Mouse (Mus musculus): ENCODE data around the gene Ank3. TPM values are rescaled to one million over a fixed set of nuclear protein-coding genes. Genes with fewer than 3 reads are reported as not detected.
A peak's percentile ranks its signal among the peaks of the same experiment; 100 is the strongest.

The Ank3 gene
- total and polyA plus RNA-seq, 3 experiments = 3.2 to 6.7 TPM; not detected in 1

GRCm38 (mm10) chr10:69654866-69655633 lies 256.5 kb downstream of the Ank3 start:
- DNase-seq (ENCODE audit: low read depth, low spot score) = peak; percentile 41
- no peaks in the 10 kb centered on the region for H3K9me3 ChIP-seq (replicated peaks; ENCODE audit: insufficient read depth, low read length)

GRCm38 (mm10) chr10:69656321-69656720 lies 257.7 kb downstream of the Ank3 start:
- no peaks in the 10 kb centered on the region for H3K4me1 ChIP-seq (ENCODE audit: control insufficient read depth in 1 of 2, insufficient read depth in 2 of 2, low read length in 2 of 2)
- peak; percentile 43 for DNase-seq (ENCODE audit: low read depth, low spot score)
- no peaks in the 10 kb centered on the region for H3K36me3 ChIP-seq (ENCODE audit: control insufficient read depth in 1 of 2, insufficient read depth in 2 of 2, low read length in 2 of 2)
- no peak overlapping the region for H3K27ac ChIP-seq (ENCODE audit: control insufficient read depth, low read depth, low read length)
- no peaks in the 10 kb centered on the region for H3K79me2 ChIP-seq (ENCODE audit: control insufficient read depth, insufficient read depth, low read length, poor library complexity)
- H3K27me3 ChIP-seq (ENCODE audit: control insufficient read depth in 1 of 2, insufficient read depth in 2 of 2, low read length in 2 of 2) = no peaks in the 10 kb centered on the region
- no peak overlapping the region for H3K9ac ChIP-seq (ENCODE audit: control insufficient read depth, low read depth, low read length, poor library complexity, severe bottlenecking)
- TF ChIP-seq SMC3 (IDR thresholded peaks at IDR 0.05; ENCODE audit: low read depth, low read length) (peak; percentile 57), CTCF (IDR thresholded peaks at IDR 0.05 in 2 of 3, conservative IDR thresholded peaks at IDR 0.05 in 1 of 3; ENCODE audit: control insufficient read depth in 1 of 3, insufficient read depth in 1 of 3, low read depth in 2 of 3, low read length in 3 of 3, poor library complexity in 1 of 3, severe bottlenecking in 1 of 3) (peak; percentile 65 to 76 (median 72)), E2F4 (IDR thresholded peaks at IDR 0.05; ENCODE audit: borderline replicate concordance, low read depth, low read length) (no peak), RAD21 (IDR thresholded peaks at IDR 0.05; ENCODE audit: low read depth, low read length) (0 out of 2 replicates have a peak, but pooled peaks have one; percentile 9)
- H3K9me3 ChIP-seq (replicated peaks; ENCODE audit: insufficient read depth, low read length) = no peaks in the 10 kb centered on the region
- no peak overlapping the region for H3K4me3 ChIP-seq (ENCODE audit: control insufficient read depth in 1 of 2, insufficient read depth in 1 of 2, low read depth in 2 of 2, low read length in 2 of 2)

More at GRCm38 (mm10) chr10:69654866-69655633, 256.5 kb downstream of the Ank3 start:
- no peaks in the 10 kb centered on the region for H3K4me1 ChIP-seq (ENCODE audit: control insufficient read depth in 1 of 2, insufficient read depth in 2 of 2, low read length in 2 of 2)
- no peaks in the 10 kb centered on the region for H3K36me3 ChIP-seq (ENCODE audit: control insufficient read depth in 1 of 2, insufficient read depth in 2 of 2, low read length in 2 of 2)
- no peak overlapping the region for H3K4me3 ChIP-seq (ENCODE audit: control insufficient read depth in 1 of 2, insufficient read depth in 1 of 2, low read depth in 2 of 2, low read length in 2 of 2)
- no peaks in the 10 kb centered on the region for H3K79me2 ChIP-seq (ENCODE audit: control insufficient read depth, insufficient read depth, low read length, poor library complexity)
- H3K27ac ChIP-seq (ENCODE audit: control insufficient read depth, low read depth, low read length) = no peak overlapping the region
- TF ChIP-seq CTCF (IDR thresholded peaks at IDR 0.05 in 2 of 3, conservative IDR thresholded peaks at IDR 0.05 in 1 of 3; ENCODE audit: control insufficient read depth in 1 of 3, insufficient read depth in 1 of 3, low read depth in 2 of 3, low read length in 3 of 3, poor library complexity in 1 of 3, severe bottlenecking in 1 of 3) (peak; percentile 6 to 76 (median 61); a peak in 4 of 6 replicates), SMC3 (IDR thresholded peaks at IDR 0.05; ENCODE audit: low read depth, low read length) (peak; percentile 65), GABPA (IDR thresholded peaks at IDR 0.05; ENCODE audit: low read depth, low read length) (no peak), RAD21 (IDR thresholded peaks at IDR 0.05; ENCODE audit: low read depth, low read length) (peak; percentile 73), HCFC1 (IDR thresholded peaks at IDR 0.05; ENCODE audit: low read depth, low read length) (no peak), MAZ (IDR thresholded peaks at IDR 0.05; ENCODE audit: low read depth, low read length) (no peak), TBP (IDR thresholded peaks at IDR 0.05; ENCODE audit: low read depth, low read length) (no peak), MYB (IDR thresholded peaks at IDR 0.05; ENCODE audit: low read depth, low read length) (no peak), JUND (IDR thresholded peaks at IDR 0.05; ENCODE audit: low read depth, low read length) (no peak), POLR2A (IDR thresholded peaks at IDR 0.05; ENCODE audit: control insufficient read depth in 1 of 2, insufficient read depth in 1 of 2, low read depth in 1 of 2, low read length in 2 of 2, poor library complexity in 1 of 2) (no peak), ZC3H11A (IDR thresholded peaks at IDR 0.05; ENCODE audit: low read depth, low read length) (peak; percentile 48)
- H3K27me3 ChIP-seq (ENCODE audit: control insufficient read depth in 1 of 2, insufficient read depth in 2 of 2, low read length in 2 of 2) = no peaks in the 10 kb centered on the region
- H3K9ac ChIP-seq (ENCODE audit: control insufficient read depth, low read depth, low read length, poor library complexity, severe bottlenecking) = no peak overlapping the region

DNA sequence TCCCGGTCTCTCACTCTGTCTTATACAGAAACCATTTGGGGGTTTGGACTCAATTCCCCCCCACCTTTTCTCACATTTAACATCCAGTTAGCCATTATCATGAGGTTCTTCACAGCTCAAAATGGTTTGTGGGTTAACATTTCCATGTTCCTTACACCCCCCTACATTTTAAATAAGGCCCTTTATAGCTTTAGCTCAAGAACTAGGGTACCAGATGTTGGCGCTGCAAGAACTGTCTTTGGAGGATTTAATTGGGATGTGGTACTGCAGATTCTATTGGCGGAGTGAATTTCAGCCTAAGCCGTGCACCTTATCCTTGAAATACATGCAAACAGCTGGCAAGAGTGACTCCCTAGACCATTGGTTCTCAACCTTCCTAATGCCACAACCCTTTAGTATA lies 261.2 kb downstream of the Ank3 start:
- Histone ChIP-seq H3K4me1 (ENCODE audit: control insufficient read depth in 1 of 2, insufficient read depth in 2 of 2, low read length in 2 of 2) (no peaks in the 10 kb centered on the region), H3K27ac (ENCODE audit: control insufficient read depth, low read depth, low read length) (no peak overlapping the region), H3K36me3 (ENCODE audit: control insufficient read depth in 1 of 2, insufficient read depth in 2 of 2, low read length in 2 of 2) (no peaks in the 10 kb centered on the region), H3K9me3 (replicated peaks; ENCODE audit: insufficient read depth, low read length) (no peaks in the 10 kb centered on the region), H3K4me3 (ENCODE audit: control insufficient read depth in 1 of 2, insufficient read depth in 1 of 2, low read depth in 2 of 2, low read length in 2 of 2) (no peak overlapping the region), H3K9ac (ENCODE audit: control insufficient read depth, low read depth, low read length, poor library complexity, severe bottlenecking) (no peak overlapping the region), H3K79me2 (ENCODE audit: control insufficient read depth, insufficient read depth, low read length, poor library complexity) (no peaks in the 10 kb centered on the region), H3K27me3 (ENCODE audit: control insufficient read depth in 1 of 2, insufficient read depth in 2 of 2, low read length in 2 of 2) (no peaks in the 10 kb centered on the region)
- TF ChIP-seq ETS1 (IDR thresholded peaks at IDR 0.05; ENCODE audit: low read depth, low read length) = no peak
- no peak for TF ChIP-seq MAZ (IDR thresholded peaks at IDR 0.05; ENCODE audit: low read depth, low read length)
- no peak for TF ChIP-seq USF1 (IDR thresholded peaks at IDR 0.05; ENCODE audit: low read depth, low read length)
- TF ChIP-seq CHD1 (IDR thresholded peaks at IDR 0.05; ENCODE audit: low read depth, low read length) = no peak
- no peak for DNase-seq (ENCODE audit: low read depth, low spot score)

All from MEL (cell line).